Mouse (Mus musculus): ENCODE results near the gene Mmel1. TPM values are rescaled to one million over a fixed set of nuclear protein-coding genes. Genes with fewer than 3 reads are reported as not detected.

Gene Mmel1
- polyA plus RNA-seq, 1 experiment, result not detected

DNA sequence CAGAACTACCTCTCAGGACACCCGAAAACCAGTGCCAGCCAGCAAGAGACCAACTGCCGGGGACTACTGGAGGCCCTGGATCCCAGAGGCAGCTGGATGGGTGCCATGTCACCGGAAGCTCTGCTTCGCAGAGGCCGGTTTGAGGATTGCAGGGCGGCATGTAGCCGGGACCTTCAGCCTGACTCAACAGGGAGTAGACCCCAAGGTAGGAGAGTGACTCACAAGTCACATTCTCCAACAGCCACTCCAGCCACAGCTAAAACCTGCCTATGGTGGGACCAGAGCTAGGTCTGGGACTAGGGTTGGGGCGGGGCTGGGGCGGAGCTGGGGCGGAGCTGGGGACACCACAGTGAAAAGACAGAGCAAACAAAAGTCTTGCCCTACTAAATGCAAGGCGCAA, 30.0 kb upstream of the Mmel1 start:
- no peak for TF ChIP-seq CTCF (IDR thresholded peaks at IDR 0.05; ENCODE audit: borderline replicate concordance, insufficient read depth, low read length)
- no peak for TF ChIP-seq POLR2A (IDR thresholded peaks at IDR 0.05; ENCODE audit: low read depth, low read length)
- Histone ChIP-seq H3K4me3 (ENCODE audit: insufficient read depth, low read length) (no peak overlapping the region), H3K4me1 (ENCODE audit: control insufficient read depth, insufficient read depth, low read length) (no peaks in the 10 kb centered on the region), H3K27ac (ENCODE audit: insufficient read depth, low read length) (no peak overlapping the region)

GRCm38 (mm10) chr4:154852696-154853095, 16.7 kb upstream of the Mmel1 start:
- no peak overlapping the region for H3K4me3 ChIP-seq (ENCODE audit: insufficient read depth, low read length)
- no peaks in the 10 kb centered on the region for H3K4me1 ChIP-seq (ENCODE audit: control insufficient read depth, insufficient read depth, low read length)
- TF ChIP-seq POLR2A (IDR thresholded peaks at IDR 0.05; ENCODE audit: low read depth, low read length) (no peak), CTCF (IDR thresholded peaks at IDR 0.05; ENCODE audit: borderline replicate concordance, insufficient read depth, low read length) (no peak)
- no peak overlapping the region for H3K27ac ChIP-seq (ENCODE audit: insufficient read depth, low read length)

- no peak overlapping the region for H3K27ac ChIP-seq (ENCODE audit: insufficient read depth, low read length)
- H3K4me1 ChIP-seq (ENCODE audit: control insufficient read depth, insufficient read depth, low read length), result no peaks in the 10 kb centered on the region
- no peak overlapping the region for H3K4me3 ChIP-seq (ENCODE audit: insufficient read depth, low read length)
- TF ChIP-seq CTCF (IDR thresholded peaks at IDR 0.05; ENCODE audit: borderline replicate concordance, insufficient read depth, low read length) (no peak), POLR2A (IDR thresholded peaks at IDR 0.05; ENCODE audit: low read depth, low read length) (no peak)
Measured at GRCm38 (mm10) chr4:154853881-154854280, 15.5 kb upstream of the Mmel1 start.

GRCm38 (mm10) chr4:154854676-154855345, 14.6 kb upstream of the Mmel1 start:
- no peak overlapping the region for H3K27ac ChIP-seq (ENCODE audit: insufficient read depth, low read length)
- no peaks in the 10 kb centered on the region for H3K4me1 ChIP-seq (ENCODE audit: control insufficient read depth, insufficient read depth, low read length)
- TF ChIP-seq CTCF (IDR thresholded peaks at IDR 0.05; ENCODE audit: borderline replicate concordance, insufficient read depth, low read length) (no peak), POLR2A (IDR thresholded peaks at IDR 0.05; ENCODE audit: low read depth, low read length) (no peak)
- no peak overlapping the region for H3K4me3 ChIP-seq (ENCODE audit: insufficient read depth, low read length)

DNA sequence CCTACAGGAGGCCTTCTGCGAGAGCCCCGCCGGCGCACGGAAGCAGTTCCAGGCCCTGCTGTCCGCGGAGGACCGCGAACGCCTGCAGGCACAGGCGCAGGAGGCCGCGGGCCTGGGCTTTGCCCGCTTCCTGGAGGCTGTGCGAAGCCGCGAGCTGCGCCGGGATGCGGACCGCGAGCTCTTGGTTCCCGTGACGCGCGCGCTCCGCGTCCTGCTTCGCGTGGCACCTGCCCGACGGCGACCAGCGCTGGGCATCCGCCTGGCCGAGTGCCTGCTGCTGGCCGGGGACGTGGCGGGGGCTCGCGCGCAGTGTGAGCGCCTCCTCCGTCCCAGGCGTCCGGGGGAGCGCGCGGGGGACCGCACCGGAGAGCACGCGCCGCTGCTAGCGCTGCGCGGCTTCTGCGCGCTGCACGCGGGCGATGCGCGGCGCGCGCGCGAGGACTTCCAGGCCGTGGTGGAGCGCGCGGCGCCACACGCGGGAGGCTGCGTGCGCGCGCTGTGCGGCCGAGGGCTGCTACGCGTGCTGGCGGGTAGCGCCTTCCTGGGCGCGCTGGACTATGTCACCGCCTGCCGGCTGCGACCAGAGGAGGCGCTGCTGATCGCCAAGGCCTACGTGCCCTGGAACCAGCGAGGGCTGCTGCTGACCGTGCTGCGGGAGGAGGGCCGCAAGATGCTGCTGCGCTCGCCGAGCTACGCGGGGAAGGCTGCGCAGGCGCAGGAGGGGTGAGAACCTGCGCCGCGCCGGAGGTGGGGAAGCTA, 13.5 kb upstream of the Mmel1 start:
- Histone ChIP-seq H3K4me1 (ENCODE audit: control insufficient read depth, insufficient read depth, low read length) (no peaks in the 10 kb centered on the region), H3K4me3 (ENCODE audit: insufficient read depth, low read length) (peak overlapping the region; percentile 7), H3K27ac (ENCODE audit: insufficient read depth, low read length) (no peak overlapping the region)
- TF ChIP-seq CTCF (IDR thresholded peaks at IDR 0.05; ENCODE audit: borderline replicate concordance, insufficient read depth, low read length), result peak; percentile 83
- no peak for TF ChIP-seq POLR2A (IDR thresholded peaks at IDR 0.05; ENCODE audit: low read depth, low read length)

DNA sequence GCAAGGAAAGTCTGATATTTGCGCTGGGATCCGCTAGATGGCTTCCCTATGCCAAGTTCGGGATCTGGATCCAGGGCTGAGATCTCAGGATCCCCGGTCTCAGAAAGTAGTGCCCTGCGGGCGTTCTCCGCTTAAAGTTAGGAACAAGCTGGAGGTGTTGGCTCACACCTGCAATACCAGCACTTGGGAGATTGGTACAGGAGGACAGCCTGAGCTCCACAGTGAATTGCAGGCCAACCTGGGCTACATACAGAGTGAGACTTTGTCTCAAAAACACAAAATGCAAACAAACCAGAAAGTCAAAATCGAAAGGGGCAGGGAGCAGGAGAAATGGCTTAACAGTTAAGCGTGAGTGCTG, 12.9 kb upstream of the Mmel1 start:
- no peak for TF ChIP-seq POLR2A (IDR thresholded peaks at IDR 0.05; ENCODE audit: low read depth, low read length)
- TF ChIP-seq CTCF (IDR thresholded peaks at IDR 0.05; ENCODE audit: borderline replicate concordance, insufficient read depth, low read length), result no peak
- H3K4me3 ChIP-seq (ENCODE audit: insufficient read depth, low read length), result peak overlapping the region; percentile 7
- H3K4me1 ChIP-seq (ENCODE audit: control insufficient read depth, insufficient read depth, low read length), result no peaks in the 10 kb centered on the region
- no peak overlapping the region for H3K27ac ChIP-seq (ENCODE audit: insufficient read depth, low read length)

DNA sequence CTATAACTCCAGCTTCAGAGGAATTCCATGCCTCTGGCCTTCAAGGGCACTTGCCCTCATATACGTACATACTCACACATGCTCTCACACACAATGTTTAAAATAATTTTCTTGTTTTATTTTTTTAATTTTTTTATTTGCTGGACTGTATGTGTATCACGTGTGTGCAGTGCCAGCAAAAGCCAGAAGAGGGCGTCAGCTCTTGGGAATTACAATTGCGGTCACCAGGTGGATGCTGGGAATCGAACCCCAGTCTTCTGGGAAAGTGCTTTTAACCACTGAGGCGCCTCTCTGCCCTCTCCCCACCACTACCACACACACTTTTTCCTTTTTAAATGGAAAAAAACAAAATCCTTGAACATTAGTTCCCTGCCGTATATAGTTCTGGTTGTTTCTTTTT, 12.5 kb upstream of the Mmel1 start:
- H3K4me3 ChIP-seq (ENCODE audit: insufficient read depth, low read length), result peak overlapping the region; percentile 7; the same call in 1 of the 2 replicates
- TF ChIP-seq CTCF (IDR thresholded peaks at IDR 0.05; ENCODE audit: borderline replicate concordance, insufficient read depth, low read length) (no peak), POLR2A (IDR thresholded peaks at IDR 0.05; ENCODE audit: low read depth, low read length) (no peak)
- H3K4me1 ChIP-seq (ENCODE audit: control insufficient read depth, insufficient read depth, low read length), result no peaks in the 10 kb centered on the region
- H3K27ac ChIP-seq (ENCODE audit: insufficient read depth, low read length), result no peak overlapping the region

DNA sequence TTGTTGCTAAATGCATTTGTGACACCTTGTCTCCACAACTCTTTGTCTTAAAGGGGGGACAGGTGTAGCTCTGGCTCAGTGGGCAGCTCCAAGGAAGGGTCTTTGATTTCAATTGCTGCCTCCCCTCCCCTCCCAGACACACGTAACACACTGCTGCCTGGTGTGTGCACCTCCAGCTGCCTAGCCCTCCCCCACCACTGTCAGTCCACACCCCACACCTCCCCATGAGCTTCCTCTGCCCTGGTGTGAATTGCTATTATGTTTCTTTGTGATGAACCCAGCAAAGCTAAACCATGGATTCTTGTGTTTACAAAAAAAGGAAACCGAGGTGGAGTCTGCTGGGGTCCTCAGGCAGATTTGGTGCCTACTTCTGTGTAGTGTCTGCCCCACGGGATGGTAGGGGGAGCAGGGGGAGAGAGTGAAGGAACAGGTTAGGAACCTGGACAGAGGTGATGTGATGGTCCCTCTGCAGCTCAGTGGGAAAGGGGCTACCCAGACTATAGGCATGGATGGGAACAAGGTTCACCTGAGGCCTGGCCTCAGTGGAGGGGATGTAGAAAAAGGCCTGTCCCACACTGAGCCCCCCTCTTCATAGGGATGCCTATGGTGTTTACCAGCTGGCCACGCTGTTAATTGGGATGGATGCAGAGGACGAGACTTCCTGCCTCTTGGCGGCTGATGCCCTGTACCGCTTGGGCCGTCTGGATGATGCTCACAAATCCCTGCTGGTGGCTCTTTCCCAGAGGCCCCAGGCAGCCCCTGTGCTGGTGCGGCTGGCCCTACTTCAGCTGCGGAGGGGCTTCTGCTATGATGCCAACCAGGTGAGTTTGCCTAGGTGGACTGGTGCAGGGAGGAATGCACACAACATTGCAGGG, 11.8 kb upstream of the Mmel1 start:
- Histone ChIP-seq H3K27ac (ENCODE audit: insufficient read depth, low read length) (no peak overlapping the region), H3K4me1 (ENCODE audit: control insufficient read depth, insufficient read depth, low read length) (no peaks in the 10 kb centered on the region), H3K4me3 (ENCODE audit: insufficient read depth, low read length) (no peak overlapping the region)
- TF ChIP-seq CTCF (IDR thresholded peaks at IDR 0.05; ENCODE audit: borderline replicate concordance, insufficient read depth, low read length) (no peak), POLR2A (IDR thresholded peaks at IDR 0.05; ENCODE audit: low read depth, low read length) (no peak)

GRCm38 (mm10) chr4:154858601-154859000, 10.8 kb upstream of the Mmel1 start:
- Histone ChIP-seq H3K4me3 (ENCODE audit: insufficient read depth, low read length) (no peak overlapping the region), H3K4me1 (ENCODE audit: control insufficient read depth, insufficient read depth, low read length) (no peaks in the 10 kb centered on the region), H3K27ac (ENCODE audit: insufficient read depth, low read length) (no peak overlapping the region)
- TF ChIP-seq POLR2A (IDR thresholded peaks at IDR 0.05; ENCODE audit: low read depth, low read length), result no peak
- TF ChIP-seq CTCF (IDR thresholded peaks at IDR 0.05; ENCODE audit: borderline replicate concordance, insufficient read depth, low read length), result no peak

Data from embryonic fibroblast, embryonic 13.5 days (primary cell).